Mouse (Mus musculus) cerebellum, adult 2 months (tissue): ENCODE measurements at regions not wholly inside any gene's neighbourhood (a gene's known extent, or its start where the extent isn't known, plus 50 kb on each side); places are given as distances from the start of the nearest gene placed in this dataset.

Experiments used
- CTCF ChIP-seq: fragments of 200-500 bp; IDR thresholded peaks from 2 replicates; pipeline ENCODE4 v1.5.1; 2011; ENCODE audit warnings: low read depth, mild to moderate bottlenecking, control low read depth, low read length, moderate library complexity, borderline replicate concordance; ENCODE audit not compliant: insufficient read depth
- POLR2A ChIP-seq: fragments of 200-500 bp; IDR thresholded peaks from 2 replicates; pipeline ENCODE4 v1.6.1; 2011; ENCODE audit warnings: low read length, control low read depth, borderline replicate concordance; ENCODE audit not compliant: insufficient read depth

DNA sequence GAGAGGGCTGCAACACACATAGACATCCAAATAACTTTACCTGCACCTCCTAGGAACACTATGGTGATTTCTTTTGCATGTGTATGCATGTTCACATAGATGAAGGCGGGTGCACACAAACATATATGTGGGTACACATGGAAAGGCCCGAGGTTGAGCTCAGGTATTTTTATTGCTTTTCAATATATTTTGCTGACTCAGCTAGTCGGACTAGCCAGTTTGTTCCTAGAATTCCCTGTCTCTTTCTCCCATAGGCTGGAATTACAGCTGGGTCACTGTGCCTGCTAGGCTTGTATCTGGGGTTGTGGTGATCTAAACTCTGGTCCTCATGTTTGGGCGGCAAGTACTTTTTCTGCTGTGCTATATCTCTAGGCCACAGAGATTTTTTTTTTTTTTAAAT is 166.1 kb upstream of the Mki67 start:
- TF ChIP-seq POLR2A (no peak), CTCF (no peak)
